ENCODE assay signal across 9 mouse cellular contexts in genomic region chr2:152639406-152640113, GRCm38 (mm10). TPM values are rescaled to one million over a fixed set of nuclear protein-coding genes. Genes with fewer than 3 reads are reported as not detected.
DNase-seq lines count a peak whose midpoint lies in the region; ATAC-seq and TF ChIP-seq lines count a peak whose summit lies in the region.
"Had no signal": no experiment of that assay in that cellular context is flagged by ENCODE, and none has a peak within 500 bp of the region (broad histone marks: within the 10 kb centered on the region; RNA-seq: fewer than 3 reads in every experiment).

No protein-coding gene starts in this region.

- H3K4me3 ChIP-seq in lung, embryonic 14.5 days (ENCODE audit: low read depth, low read length): no peak overlapping the region
- H3K4me3 ChIP-seq in forebrain, embryonic 13.5 days: no peak overlapping the region

- TF ChIP-seq CTCF in lung, embryonic 14.5 days (IDR thresholded peaks at IDR 0.05; ENCODE audit: low read depth): no peak

- 0 out of 2 replicates have a peak, but pooled peaks have one; percentile 10 for ATAC-seq in lung, embryonic 14.5 days (ENCODE audit: insufficient read depth)
- no peak for ATAC-seq in forebrain, embryonic 13.5 days

- WGBS in lung, embryonic 14.5 days: 22% methylated on average over 11 of the region's 11 CpGs
- WGBS in forebrain, embryonic 13.5 days: 19% methylated on average over 11 of the region's 11 CpGs

- H3K4me2 ChIP-seq in lung, embryonic 14.5 days: no peak overlapping the region
- 0 out of 2 replicates have a peak overlapping the region, but pooled peaks have one; percentile 1 for H3K4me2 ChIP-seq in forebrain, embryonic 13.5 days

- H3K36me3 ChIP-seq in lung, embryonic 14.5 days (ENCODE audit: insufficient read depth): no peaks in the 10 kb centered on the region
- no peaks in the 10 kb centered on the region for H3K36me3 ChIP-seq in forebrain, embryonic 13.5 days (ENCODE audit: poor library complexity, severe bottlenecking)

- DNase-seq in lung, embryonic 14.5 days: peak; percentile 58
- DNase-seq in lung, postnatal 14 days: no peak
- DNase-seq in kidney, adult 18-20 months: peak; percentile 53
- DNase-seq in skeletal muscle tissue, adult 2 months (ENCODE audit: low read depth, low spot score): peak; percentile 45
- no peak for DNase-seq in cerebellum, postnatal 10 days
- DNase-seq in B cell, adult 2 months: no peak
- no peak for DNase-seq in layer of hippocampus, postnatal 36 days

- H3K9ac ChIP-seq in lung, embryonic 14.5 days: no peak overlapping the region
- H3K9ac ChIP-seq in forebrain, embryonic 13.5 days: no peak overlapping the region

- no peaks in the 10 kb centered on the region for H3K9me3 ChIP-seq in lung, embryonic 14.5 days (ENCODE audit: low read depth, low read length)
- no peaks in the 10 kb centered on the region for H3K9me3 ChIP-seq in forebrain, embryonic 13.5 days (replicated peaks)

- H3K27ac ChIP-seq in lung, embryonic 14.5 days (ENCODE audit: low read depth): peak overlapping the region; percentile 48
- no peak overlapping the region for H3K27ac ChIP-seq in forebrain, embryonic 13.5 days
- H3K27ac ChIP-seq: macrophage had no signal

- H3K27me3 ChIP-seq in lung, embryonic 14.5 days (ENCODE audit: insufficient read depth, low read length): no peaks in the 10 kb centered on the region
- H3K27me3 ChIP-seq in forebrain, embryonic 13.5 days: no peaks in the 10 kb centered on the region

- H3K4me1 ChIP-seq in lung, embryonic 14.5 days (ENCODE audit: insufficient read depth): peaks cover 11% of the 10 kb centered on the region
- peaks cover 10% of the 10 kb centered on the region for H3K4me1 ChIP-seq in forebrain, embryonic 13.5 days

RNA-seq across cellular contexts. Expression of gene Rem1, which starts 12.8 kb away (rescaled TPM):
- polyA plus RNA-seq in lung, embryonic 14.5 days (2014; fragmentation: Nextera tagmentation; extraction: Ambion mirVana): 6.2 TPM in 2 replicates
- polyA plus RNA-seq in forebrain, embryonic 13.5 days (2015; fragmentation: Nextera tagmentation; extraction: Ambion mirVana): 0.19 and 0.20 TPM in 2 replicates
- 1 to 10 TPM in 1 of 2 experiments, under 1 TPM in 1; 0.75 to 1.3 TPM for total RNA-seq in layer of hippocampus, postnatal 36 days (2021)
- polyA plus RNA-seq: macrophage had no signal

RNA-seq across cellular contexts. Expression of gene Defb25, which starts 16.7 kb away (rescaled TPM):
- polyA plus RNA-seq in lung, embryonic 14.5 days (2014; fragmentation: Nextera tagmentation; extraction: Ambion mirVana): 0.86 and 1.5 TPM in 2 replicates
- polyA plus RNA-seq in forebrain, embryonic 13.5 days (2015; fragmentation: Nextera tagmentation; extraction: Ambion mirVana): not detected in 2 replicates
- not detected for total RNA-seq in layer of hippocampus, postnatal 36 days (2021)
- polyA plus RNA-seq: macrophage had no signal

RNA-seq across cellular contexts. Expression of gene H13, which starts 29.7 kb away (rescaled TPM):
- polyA plus RNA-seq in lung, embryonic 14.5 days (2014; fragmentation: Nextera tagmentation; extraction: Ambion mirVana): 97.6 and 98.1 TPM in 2 replicates
- polyA plus RNA-seq in forebrain, embryonic 13.5 days (2015; fragmentation: Nextera tagmentation; extraction: Ambion mirVana): 131 and 142 TPM in 2 replicates
- total RNA-seq in layer of hippocampus, postnatal 36 days (2021): 10 to 100 TPM; 77.3 to 77.5 TPM

RNA-seq across cellular contexts. Expression of gene Defb36, which starts 35.4 kb away (rescaled TPM):
- not detected in 2 replicates for polyA plus RNA-seq in lung, embryonic 14.5 days (2014; fragmentation: Nextera tagmentation; extraction: Ambion mirVana)
- polyA plus RNA-seq in forebrain, embryonic 13.5 days (2015; fragmentation: Nextera tagmentation; extraction: Ambion mirVana): not detected in 2 replicates
- total RNA-seq in layer of hippocampus, postnatal 36 days (2021): not detected
- polyA plus RNA-seq: macrophage had no signal

RNA-seq across cellular contexts. Expression of gene Defb45, which starts 40.4 kb away (rescaled TPM):
- polyA plus RNA-seq in lung, embryonic 14.5 days (2014; fragmentation: Nextera tagmentation; extraction: Ambion mirVana): not detected in 2 replicates
- not detected in 2 replicates for polyA plus RNA-seq in forebrain, embryonic 13.5 days (2015; fragmentation: Nextera tagmentation; extraction: Ambion mirVana)
- total RNA-seq in layer of hippocampus, postnatal 36 days (2021): not detected
- polyA plus RNA-seq: macrophage had no signal

Comparison
In these comparisons a context has a peak if more than half of its experiments do, and no peak if none do; other contexts are left out.
1. DNase-seq: peak in lung, embryonic 14.5 days (single experiment), kidney, adult 18-20 months (single experiment) and skeletal muscle tissue, adult 2 months (single experiment); none in lung, postnatal 14 days (single experiment), cerebellum, postnatal 10 days (0 of 2), B cell, adult 2 months (0 of 2) and layer of hippocampus, postnatal 36 days (0 of 2).